Mouse (Mus musculus) cerebellum, adult 2 months (tissue): ENCODE results near the gene Sec62.

Experiments used
- CTCF ChIP-seq: fragments of 200-500 bp; IDR thresholded peaks from 2 replicates; pipeline ENCODE4 v1.5.1; 2011; ENCODE audit warnings: low read depth, mild to moderate bottlenecking, control low read depth, low read length, moderate library complexity, borderline replicate concordance; ENCODE audit not compliant: insufficient read depth
- POLR2A ChIP-seq: fragments of 200-500 bp; IDR thresholded peaks from 2 replicates; pipeline ENCODE4 v1.6.1; 2011; ENCODE audit warnings: low read length, control low read depth, borderline replicate concordance; ENCODE audit not compliant: insufficient read depth

DNA sequence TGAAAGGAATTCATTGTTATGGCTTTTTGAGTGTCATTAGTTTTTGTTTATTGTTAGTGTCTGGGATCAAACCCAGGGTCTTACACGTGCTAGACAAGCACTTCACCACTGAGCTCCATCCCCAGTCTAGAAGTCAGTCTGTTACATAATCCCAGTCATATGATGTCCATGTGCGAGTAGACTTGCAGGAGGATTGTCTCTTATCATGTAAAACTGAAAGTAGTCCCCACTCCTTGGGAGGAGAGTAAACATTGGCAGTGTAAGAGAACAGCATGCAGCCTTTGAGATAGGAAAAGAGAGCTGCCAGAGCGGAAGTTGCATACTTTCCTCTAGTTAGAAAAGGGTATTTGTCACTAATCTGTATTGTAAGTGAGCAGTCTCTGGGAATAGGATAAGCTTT lies 20.2 kb downstream of the Sec62 start:
- no peak for TF ChIP-seq POLR2A
- no peak for TF ChIP-seq CTCF
